Mouse (Mus musculus): Measurements from ENCODE around the gene Tmem50a. TPM values are rescaled to one million over a fixed set of nuclear protein-coding genes. Genes with fewer than 3 reads are reported as not detected.

Tmem50a gene
- polyA plus RNA-seq, 1 experiment from 2014 or later, result 207 TPM

- no peak overlapping the region for H3K4me2 ChIP-seq (ENCODE audit: low read depth, low read length)
- no peaks in the 10 kb centered on the region for H3K9me3 ChIP-seq (ENCODE audit: control insufficient read depth, low read length)
- 0 out of 2 replicates have a peak, but pooled peaks cover 2% of the 10 kb centered on the region for H3K27me3 ChIP-seq (ENCODE audit: control insufficient read depth, insufficient read depth, low read length)
- H3K4me3 ChIP-seq (ENCODE audit: low read depth, low read length), result no peak overlapping the region
- no peaks in the 10 kb centered on the region for H3K36me3 ChIP-seq (ENCODE audit: control insufficient read depth, insufficient read depth, low read length)
- no peak for ATAC-seq (ENCODE audit: low read depth)
- no peaks in the 10 kb centered on the region for H3K4me1 ChIP-seq (ENCODE audit: control insufficient read depth, insufficient read depth, low read length)
- H3K27ac ChIP-seq (ENCODE audit: low read depth, low read length), result no peak overlapping the region
- WGBS, result 53% methylated on average over 6 of the region's 7 CpGs
- no peak overlapping the region for H3K9ac ChIP-seq (replicated peaks; ENCODE audit: low read depth, low read length)
Measured at GRCm38 (mm10) chr4:134869815-134870375, 44.9 kb downstream of the Tmem50a start.

DNA sequence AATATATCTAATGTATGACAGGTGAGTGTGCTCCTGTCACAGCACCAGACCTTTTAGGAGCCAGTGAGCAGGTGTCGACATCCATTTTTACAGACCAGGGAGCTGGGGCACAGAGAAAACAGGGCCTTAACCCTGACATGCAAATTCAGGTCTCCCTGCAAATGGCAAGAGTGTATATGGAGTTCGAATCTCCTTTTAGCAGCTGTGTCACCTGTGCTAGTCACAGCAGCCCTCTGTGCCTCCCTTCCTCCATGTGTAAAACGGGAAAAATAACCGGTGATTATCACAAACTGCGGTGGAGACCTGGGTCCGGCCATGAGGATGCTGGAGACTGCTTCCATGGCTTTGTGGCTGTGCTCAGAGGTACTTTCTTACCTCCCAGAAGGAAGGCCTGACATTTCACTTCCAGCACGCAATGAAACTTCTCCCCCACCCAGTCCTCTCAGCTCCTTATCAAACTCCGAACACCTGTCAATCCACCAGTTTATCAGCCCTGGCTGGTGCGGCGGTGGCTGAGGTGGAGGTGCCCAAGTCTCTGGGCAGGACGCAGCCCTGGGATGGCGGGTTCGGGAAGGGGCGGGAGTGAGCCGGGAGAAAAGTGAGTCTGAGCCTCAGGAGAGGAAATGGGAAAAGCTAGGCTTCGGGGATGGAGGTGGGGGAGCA lies 45.6 kb downstream of the Tmem50a start:
- Histone ChIP-seq H3K4me3 (ENCODE audit: low read depth, low read length) (no peak overlapping the region), H3K36me3 (ENCODE audit: control insufficient read depth, insufficient read depth, low read length) (no peaks in the 10 kb centered on the region), H3K9ac (replicated peaks; ENCODE audit: low read depth, low read length) (no peak overlapping the region), H3K9me3 (ENCODE audit: control insufficient read depth, low read length) (no peaks in the 10 kb centered on the region), H3K4me2 (ENCODE audit: low read depth, low read length) (no peak overlapping the region), H3K27me3 (ENCODE audit: control insufficient read depth, insufficient read depth, low read length) (0 out of 2 replicates have a peak, but pooled peaks cover 2% of the 10 kb centered on the region), H3K27ac (ENCODE audit: low read depth, low read length) (no peak overlapping the region), H3K4me1 (ENCODE audit: control insufficient read depth, insufficient read depth, low read length) (no peaks in the 10 kb centered on the region)
- 16% methylated on average over 16 of the region's 16 CpGs for WGBS
- ATAC-seq (ENCODE audit: low read depth), result no peak

GRCm38 (mm10) chr4:134868490-134868889 lies 46.3 kb downstream of the Tmem50a start:
- Histone ChIP-seq H3K4me3 (ENCODE audit: low read depth, low read length) (no peak overlapping the region), H3K27me3 (ENCODE audit: control insufficient read depth, insufficient read depth, low read length) (0 out of 2 replicates have a peak, but pooled peaks cover 2% of the 10 kb centered on the region), H3K36me3 (ENCODE audit: control insufficient read depth, insufficient read depth, low read length) (no peaks in the 10 kb centered on the region), H3K9me3 (ENCODE audit: control insufficient read depth, low read length) (no peaks in the 10 kb centered on the region), H3K27ac (ENCODE audit: low read depth, low read length) (no peak overlapping the region), H3K4me2 (ENCODE audit: low read depth, low read length) (no peak overlapping the region), H3K4me1 (ENCODE audit: control insufficient read depth, insufficient read depth, low read length) (no peaks in the 10 kb centered on the region), H3K9ac (replicated peaks; ENCODE audit: low read depth, low read length) (no peak overlapping the region)
- no peak for ATAC-seq (ENCODE audit: low read depth)
- WGBS, result 22% methylated on average over 8 of the region's 9 CpGs

- 0 out of 2 replicates have a peak, but pooled peaks cover 2% of the 10 kb centered on the region for H3K27me3 ChIP-seq (ENCODE audit: control insufficient read depth, insufficient read depth, low read length)
- no peak overlapping the region for H3K4me3 ChIP-seq (ENCODE audit: low read depth, low read length)
- H3K4me1 ChIP-seq (ENCODE audit: control insufficient read depth, insufficient read depth, low read length), result no peaks in the 10 kb centered on the region
- H3K36me3 ChIP-seq (ENCODE audit: control insufficient read depth, insufficient read depth, low read length), result no peaks in the 10 kb centered on the region
- H3K9ac ChIP-seq (replicated peaks; ENCODE audit: low read depth, low read length), result no peak overlapping the region
- H3K9me3 ChIP-seq (ENCODE audit: control insufficient read depth, low read length), result no peaks in the 10 kb centered on the region
- 89% methylated on average over 10 of the region's 10 CpGs for WGBS
- H3K27ac ChIP-seq (ENCODE audit: low read depth, low read length), result no peak overlapping the region
- ATAC-seq (ENCODE audit: low read depth), result no peak
- H3K4me2 ChIP-seq (ENCODE audit: low read depth, low read length), result no peak overlapping the region
Measured at GRCm38 (mm10) chr4:134868065-134868464, 46.8 kb downstream of the Tmem50a start.

- Histone ChIP-seq H3K9me3 (ENCODE audit: control insufficient read depth, low read length) (no peaks in the 10 kb centered on the region), H3K9ac (replicated peaks; ENCODE audit: low read depth, low read length) (no peak overlapping the region), H3K36me3 (ENCODE audit: control insufficient read depth, insufficient read depth, low read length) (no peaks in the 10 kb centered on the region), H3K4me1 (ENCODE audit: control insufficient read depth, insufficient read depth, low read length) (no peaks in the 10 kb centered on the region), H3K4me2 (ENCODE audit: low read depth, low read length) (no peak overlapping the region), H3K27me3 (ENCODE audit: control insufficient read depth, insufficient read depth, low read length) (0 out of 2 replicates have a peak, but pooled peaks cover 2% of the 10 kb centered on the region), H3K27ac (ENCODE audit: low read depth, low read length) (no peak overlapping the region), H3K4me3 (ENCODE audit: low read depth, low read length) (no peak overlapping the region)
- 87% methylated on average over 8 of the region's 8 CpGs for WGBS
- no peak for ATAC-seq (ENCODE audit: low read depth)
Measured at GRCm38 (mm10) chr4:134867661-134868060, 47.2 kb downstream of the Tmem50a start.

- WGBS, result 91% methylated on average over 8 of the region's 8 CpGs
Measured at GRCm38 (mm10) chr4:134867213-134867612, 47.6 kb downstream of the Tmem50a start.

DNA sequence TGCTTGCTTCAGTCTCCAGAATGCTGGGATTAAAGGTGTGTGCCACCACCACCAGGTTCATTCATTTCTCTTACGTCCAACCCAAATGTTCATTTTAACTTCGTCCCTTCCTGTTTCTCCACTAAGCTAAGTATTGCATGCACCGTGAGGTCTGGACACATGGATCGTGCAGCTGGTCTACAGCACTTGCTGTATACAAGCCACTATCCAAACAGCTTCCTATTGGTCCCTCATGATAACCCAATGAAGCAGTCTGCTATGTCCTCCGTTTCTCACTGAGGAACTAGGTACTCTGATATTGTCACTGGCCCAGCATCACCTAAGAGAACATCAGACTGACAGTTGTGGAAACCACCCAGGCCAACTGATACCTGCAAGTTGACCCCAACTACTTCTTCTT lies 49.0 kb downstream of the Tmem50a start:
- WGBS, result 90% methylated on average over 5 of the region's 5 CpGs
- Histone ChIP-seq H3K4me1 (ENCODE audit: control insufficient read depth, insufficient read depth, low read length) (no peaks in the 10 kb centered on the region), H3K27ac (ENCODE audit: low read depth, low read length) (no peak overlapping the region), H3K36me3 (ENCODE audit: control insufficient read depth, insufficient read depth, low read length) (no peaks in the 10 kb centered on the region), H3K9me3 (ENCODE audit: control insufficient read depth, low read length) (no peaks in the 10 kb centered on the region), H3K27me3 (ENCODE audit: control insufficient read depth, insufficient read depth, low read length) (0 out of 2 replicates have a peak, but pooled peaks cover 2% of the 10 kb centered on the region), H3K9ac (replicated peaks; ENCODE audit: low read depth, low read length) (no peak overlapping the region), H3K4me2 (ENCODE audit: low read depth, low read length) (no peak overlapping the region), H3K4me3 (ENCODE audit: low read depth, low read length) (no peak overlapping the region)
- no peak for ATAC-seq (ENCODE audit: low read depth)

More at GRCm38 (mm10) chr4:134867213-134867612, 47.6 kb downstream of the Tmem50a start:
- no peak overlapping the region for H3K27ac ChIP-seq (ENCODE audit: low read depth, low read length)
- no peaks in the 10 kb centered on the region for H3K36me3 ChIP-seq (ENCODE audit: control insufficient read depth, insufficient read depth, low read length)
- H3K4me3 ChIP-seq (ENCODE audit: low read depth, low read length), result no peak overlapping the region
- H3K9ac ChIP-seq (replicated peaks; ENCODE audit: low read depth, low read length), result no peak overlapping the region
- no peak overlapping the region for H3K4me2 ChIP-seq (ENCODE audit: low read depth, low read length)
- no peaks in the 10 kb centered on the region for H3K9me3 ChIP-seq (ENCODE audit: control insufficient read depth, low read length)
- H3K27me3 ChIP-seq (ENCODE audit: control insufficient read depth, insufficient read depth, low read length), result 0 out of 2 replicates have a peak, but pooled peaks cover 2% of the 10 kb centered on the region
- H3K4me1 ChIP-seq (ENCODE audit: control insufficient read depth, insufficient read depth, low read length), result no peaks in the 10 kb centered on the region
- no peak for ATAC-seq (ENCODE audit: low read depth)

GRCm38 (mm10) chr4:134865340-134865739 lies 49.5 kb downstream of the Tmem50a start:
- no peaks in the 10 kb centered on the region for H3K4me1 ChIP-seq (ENCODE audit: control insufficient read depth, insufficient read depth, low read length)
- H3K4me2 ChIP-seq (ENCODE audit: low read depth, low read length), result no peak overlapping the region
- 82% methylated on average over 6 of the region's 6 CpGs for WGBS
- no peaks in the 10 kb centered on the region for H3K36me3 ChIP-seq (ENCODE audit: control insufficient read depth, insufficient read depth, low read length)
- H3K9me3 ChIP-seq (ENCODE audit: control insufficient read depth, low read length), result no peaks in the 10 kb centered on the region
- H3K4me3 ChIP-seq (ENCODE audit: low read depth, low read length), result no peak overlapping the region
- no peak overlapping the region for H3K27ac ChIP-seq (ENCODE audit: low read depth, low read length)
- H3K9ac ChIP-seq (replicated peaks; ENCODE audit: low read depth, low read length), result no peak overlapping the region
- H3K27me3 ChIP-seq (ENCODE audit: control insufficient read depth, insufficient read depth, low read length), result 0 out of 2 replicates have a peak, but pooled peaks cover 2% of the 10 kb centered on the region
- no peak for ATAC-seq (ENCODE audit: low read depth)

DNA sequence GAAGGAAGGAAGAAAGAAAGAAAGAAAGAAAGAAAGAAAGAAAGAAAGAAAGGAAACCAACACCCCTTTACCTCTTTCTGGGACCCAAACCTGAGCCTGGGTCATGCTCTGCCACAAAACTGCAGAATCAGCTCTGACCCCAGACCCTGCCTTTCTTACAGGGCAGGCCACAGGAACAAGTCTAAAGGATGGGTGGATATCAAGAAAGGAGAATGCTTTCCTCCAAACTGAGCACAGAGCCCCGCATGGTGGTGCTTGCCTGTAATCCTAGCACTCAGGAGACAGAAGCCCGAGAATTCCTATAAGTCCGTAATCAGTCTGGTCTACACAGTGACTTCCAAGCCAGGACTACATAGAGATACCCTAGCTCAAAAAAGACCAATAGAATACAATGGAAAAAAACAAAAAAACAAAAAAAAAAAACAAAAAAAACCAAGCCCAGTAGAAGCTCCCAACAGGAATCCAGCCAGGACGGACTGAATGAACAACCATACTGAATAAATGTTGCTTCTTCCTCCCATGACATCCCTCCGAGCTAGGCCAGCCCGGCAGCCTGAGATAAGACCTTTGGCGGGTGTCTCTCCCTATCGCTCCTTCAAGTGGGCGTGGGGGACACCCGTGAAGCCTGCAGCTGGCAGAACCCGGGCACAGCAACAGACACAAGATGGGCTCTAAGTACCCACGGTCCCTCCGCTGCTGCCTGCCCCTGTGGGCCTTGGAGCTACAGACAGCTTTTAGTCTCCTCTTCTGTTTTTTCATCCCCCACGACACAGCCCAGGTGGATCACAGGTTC lies 50.7 kb downstream of the Tmem50a start, which contains the start of gene Rhd:
Gene Rhd, plus strand, starts transcription at position 600 of the 793 bp plus-strand sequence.
- H3K4me2 ChIP-seq (ENCODE audit: low read depth, low read length), result no peak within 1 kb of the TSS
- no peak for ATAC-seq (ENCODE audit: low read depth)
- H3K9ac ChIP-seq (replicated peaks; ENCODE audit: low read depth, low read length), result no peak within 1 kb of the TSS
- H3K4me1 ChIP-seq (ENCODE audit: control insufficient read depth, insufficient read depth, low read length), result no peaks in the 10 kb centered on the region
- no peak within 1 kb of the TSS for H3K27ac ChIP-seq (ENCODE audit: low read depth, low read length)
- no peaks in the 10 kb centered on the region for H3K9me3 ChIP-seq (ENCODE audit: control insufficient read depth, low read length)
- no peak within 1 kb of the TSS for H3K4me3 ChIP-seq (ENCODE audit: low read depth, low read length)
- WGBS, result 74% methylated on average over 14 of the region's 14 CpGs
- 0 out of 2 replicates have a peak, but pooled peaks cover 2% of the 10 kb centered on the region for H3K27me3 ChIP-seq (ENCODE audit: control insufficient read depth, insufficient read depth, low read length)
- H3K36me3 ChIP-seq (ENCODE audit: control insufficient read depth, insufficient read depth, low read length), result no peaks in the 10 kb centered on the region
